Mouse (Mus musculus) megakaryocyte-erythroid progenitor cell, adult 5-6 weeks (primary cell): ENCODE results near the gene Obox3. TPM values are rescaled to one million over a fixed set of nuclear protein-coding genes. Genes with fewer than 3 reads are reported as not detected.
"Not testable (repeated sequence)": the region's sequence is repeated elsewhere in the genome, so short reads cannot be mapped to it uniquely, and the experiment has no call there.

Source experiments
- ATAC-seq: replicated peaks from 2 replicates; pipeline ENCODE4 v1.8.0; 2016; ENCODE audit warnings: mild to moderate bottlenecking, inconsistent platforms; ENCODE audit not compliant: severe bottlenecking, poor library complexity, low FRiP score, low TSS enrichment
- total RNA-seq, 2 experiments: library from RNA; stranded (forward) in 1 of 2; stranded (reverse) in 1 of 2; fragments of 200-1000, 215-1000 nt in 1 of 2; fragments of >200 nt in 1 of 2; fragmentation: Nextera tagmentation in 1 of 2; gene quantifications; 2 replicates each; pipeline ENCODE4 v1.2.3; 2014 to 2017

Gene Obox3
- total RNA-seq (2014; fragmentation: Nextera tagmentation) (not detected in 2 replicates), total RNA-seq (2017) (not detected in 2 replicates)

DNA sequence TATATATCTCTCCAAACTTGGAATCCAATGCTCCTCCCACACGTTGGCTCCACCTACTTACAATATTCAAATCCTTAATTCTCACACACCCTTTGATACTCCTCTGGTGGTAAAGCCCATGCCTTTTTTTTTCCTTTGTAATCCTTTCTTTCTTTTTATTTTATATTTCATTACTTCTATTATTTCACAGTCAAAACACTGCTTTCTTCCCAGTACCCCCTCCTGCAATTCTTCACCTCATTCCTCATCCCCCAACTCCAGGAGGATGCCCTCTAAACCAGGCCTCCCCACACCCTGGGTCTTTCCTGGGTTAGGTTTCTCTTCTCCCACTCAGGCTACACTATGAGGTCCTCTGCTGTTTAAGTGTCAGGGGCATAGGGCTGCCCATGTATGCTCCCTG lies at the start of gene Obox3:
Gene Obox3, minus strand, starts transcription at position 101 of the 400 bp plus-strand sequence.
- not testable (repeated sequence) for ATAC-seq

DNA sequence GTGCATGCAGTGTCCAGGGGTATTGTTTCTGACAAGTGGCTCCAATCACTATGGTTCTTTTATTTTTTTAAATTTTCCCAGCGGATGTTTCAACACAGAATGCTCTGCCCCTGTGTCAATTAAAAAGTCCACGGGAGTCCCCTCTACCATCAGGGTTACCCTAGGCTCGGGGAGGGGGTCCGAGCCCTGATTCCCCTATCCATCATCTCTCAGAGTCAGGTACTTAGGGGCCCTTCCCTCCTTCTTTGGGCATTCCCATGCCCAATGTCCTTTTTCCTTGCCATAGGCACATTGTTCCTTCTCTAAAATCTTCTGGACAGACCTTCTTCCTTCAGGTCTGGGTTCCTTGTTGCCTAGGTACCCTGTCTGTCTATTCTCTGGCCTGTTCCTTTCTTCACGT lies 130.3 kb downstream of the Obox3 start:
- not testable (repeated sequence) for ATAC-seq

Other genes with a start within 250 kb of the Obox3 start
- gene Obox5, start 110.2 kb upstream of the Obox3 start, total RNA-seq (2014; fragmentation: Nextera tagmentation): not detected in 2 replicates
- gene Obox5, start 110.2 kb upstream of the Obox3 start, total RNA-seq (2017): not detected in 2 replicates
- gene Obox6, start 199.8 kb upstream of the Obox3 start, total RNA-seq (2014; fragmentation: Nextera tagmentation): not detected in 2 replicates
- not detected in 2 replicates for gene Obox6, start 199.8 kb upstream of the Obox3 start, total RNA-seq (2017)
- not detected in 2 replicates for gene Crx, start 240.1 kb upstream of the Obox3 start, total RNA-seq (2014; fragmentation: Nextera tagmentation)
- gene Crx, start 240.1 kb upstream of the Obox3 start, total RNA-seq (2017): not detected in 2 replicates
- gene Crxos, start 242.7 kb upstream of the Obox3 start, total RNA-seq (2014; fragmentation: Nextera tagmentation): not detected in 2 replicates
- gene Crxos, start 242.7 kb upstream of the Obox3 start, total RNA-seq (2017): not detected in 2 replicates